Mouse (Mus musculus) adrenal gland, postnatal 10 days (tissue): ENCODE results near the gene Dock3. TPM values are rescaled to one million over a fixed set of nuclear protein-coding genes. Genes with fewer than 3 reads are reported as not detected.

Experiments
- DNase-seq: peaks from one replicate; pipeline ENCODE4 v3.0.0; 2021; ENCODE audit warnings: mixed read lengths
- total RNA-seq, 2 experiments: library from RNA; stranded (reverse); gene quantifications; 2 replicates each; pipeline ENCODE4 v1.2.3; 2021

The Dock3 gene
- total RNA-seq, 2 experiments from 2014 or later = 3.3 to 4.5 TPM

DNA sequence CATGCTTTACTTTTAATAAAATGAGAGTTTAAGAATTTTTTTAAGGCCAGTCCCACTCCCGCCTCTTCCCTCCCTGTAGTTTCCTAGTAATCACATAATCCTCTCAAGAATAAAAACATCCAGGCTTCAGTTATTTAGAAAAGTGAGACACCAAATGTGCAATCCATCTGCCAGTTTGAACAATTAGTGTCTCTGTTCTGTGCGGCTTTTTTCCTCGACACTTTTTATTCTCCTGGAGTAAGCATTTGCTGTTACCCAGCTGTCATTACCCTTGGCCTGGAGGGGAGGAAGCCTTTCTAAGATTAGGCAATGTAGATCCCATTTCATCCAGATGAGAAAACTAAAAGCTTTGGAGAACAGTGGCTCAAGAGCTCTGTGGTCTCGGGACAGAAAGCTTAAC lies 221.9 kb downstream of the Dock3 start:
- DNase-seq = no peak

DNA sequence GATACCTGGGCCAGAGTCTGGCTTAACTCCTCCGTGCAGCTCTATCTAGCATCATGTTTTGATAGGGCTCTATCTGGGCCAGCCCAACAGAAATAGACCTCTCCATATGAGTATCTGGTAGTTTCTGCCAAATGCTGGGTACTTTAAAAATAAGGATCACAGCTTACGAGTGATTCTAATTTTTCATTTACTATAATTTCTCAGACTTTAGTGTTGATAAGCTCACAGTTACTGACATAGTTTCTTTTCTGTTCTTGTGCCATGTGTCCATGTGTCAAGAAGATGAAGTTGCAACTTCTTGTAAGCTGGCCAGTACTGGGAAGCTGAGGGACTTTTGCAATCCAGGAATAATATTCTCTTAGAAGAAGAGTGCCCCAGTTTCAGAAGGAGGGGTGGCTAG lies 228.5 kb downstream of the Dock3 start:
- DNase-seq = peak; percentile 3

DNA sequence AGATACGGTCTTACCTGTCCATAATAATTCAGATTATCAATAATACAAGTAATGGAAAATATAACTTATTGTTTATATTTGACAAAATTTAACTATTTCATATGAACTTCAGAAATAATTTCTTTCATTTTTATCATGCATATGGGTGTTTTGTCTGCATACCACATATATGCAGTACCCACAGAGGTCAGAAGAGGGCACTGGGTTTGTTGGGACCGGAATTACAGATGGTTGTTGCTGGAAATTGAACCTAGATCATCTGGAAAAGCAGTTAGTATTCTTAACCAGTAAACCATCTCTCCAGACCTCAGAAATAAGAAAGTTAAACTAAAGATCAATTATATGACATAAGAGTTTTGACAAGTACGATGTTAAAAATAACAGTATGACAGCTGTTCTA lies 261.0 kb downstream of the Dock3 start:
- peak; percentile 18 for DNase-seq

DNA sequence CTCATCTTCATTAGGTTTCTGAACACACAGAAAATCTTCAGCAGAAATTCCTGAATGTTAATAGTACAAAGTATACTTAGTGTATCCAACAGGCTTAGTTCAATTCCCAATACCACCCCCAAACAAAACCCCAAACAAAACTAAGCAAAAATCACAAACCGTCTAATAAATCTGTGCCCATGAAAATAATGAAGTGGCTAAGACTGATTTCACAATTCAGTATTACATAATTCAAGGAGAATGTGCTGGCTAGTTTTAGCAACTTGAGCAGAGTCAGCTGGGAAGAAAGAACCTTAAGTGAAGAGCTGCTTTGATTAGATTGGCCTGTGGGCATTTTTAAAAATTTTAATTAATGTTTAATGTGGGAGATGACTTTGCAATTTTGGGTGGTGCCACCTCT lies 273.3 kb downstream of the Dock3 start:
- no peak for DNase-seq

DNA sequence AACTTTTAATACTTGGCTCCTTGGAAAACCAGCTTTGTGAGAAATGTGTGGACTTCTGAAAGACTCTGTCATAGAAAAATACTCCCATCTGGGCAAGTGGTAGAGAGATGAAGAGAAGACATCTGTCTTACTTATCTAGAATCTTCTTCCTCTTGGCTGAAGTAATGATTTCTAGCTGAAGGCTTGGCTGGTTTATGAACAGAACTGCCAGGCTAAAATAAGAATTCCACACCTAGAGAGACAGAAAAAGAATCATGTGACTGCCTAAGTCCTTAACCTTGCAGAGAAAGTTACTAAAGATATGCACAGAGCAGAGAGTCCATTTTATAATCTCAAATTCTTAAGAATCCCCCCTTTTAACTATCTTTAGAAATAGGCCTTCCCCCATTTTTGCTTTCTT lies 276.2 kb downstream of the Dock3 start:
- no peak for DNase-seq

DNA sequence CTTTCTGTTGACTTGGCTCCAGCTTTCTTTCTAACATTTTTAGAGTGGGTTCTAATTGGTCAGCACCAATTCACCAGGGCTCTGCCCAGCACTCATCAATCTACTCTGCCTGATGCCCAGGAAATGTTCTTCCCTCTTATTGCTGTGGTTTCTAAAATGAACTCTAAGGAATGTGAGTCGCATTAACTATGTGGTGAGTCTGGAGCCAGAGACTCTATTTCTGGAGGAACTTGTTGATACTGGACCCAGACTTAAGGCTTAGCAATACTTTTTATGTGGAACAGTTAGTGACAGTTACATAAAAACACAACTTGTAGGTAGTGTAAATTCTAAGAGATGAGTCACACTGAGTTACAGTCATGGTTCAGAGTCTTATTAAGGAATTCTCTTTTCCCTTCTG lies 296.7 kb downstream of the Dock3 start:
- no peak for DNase-seq

DNA sequence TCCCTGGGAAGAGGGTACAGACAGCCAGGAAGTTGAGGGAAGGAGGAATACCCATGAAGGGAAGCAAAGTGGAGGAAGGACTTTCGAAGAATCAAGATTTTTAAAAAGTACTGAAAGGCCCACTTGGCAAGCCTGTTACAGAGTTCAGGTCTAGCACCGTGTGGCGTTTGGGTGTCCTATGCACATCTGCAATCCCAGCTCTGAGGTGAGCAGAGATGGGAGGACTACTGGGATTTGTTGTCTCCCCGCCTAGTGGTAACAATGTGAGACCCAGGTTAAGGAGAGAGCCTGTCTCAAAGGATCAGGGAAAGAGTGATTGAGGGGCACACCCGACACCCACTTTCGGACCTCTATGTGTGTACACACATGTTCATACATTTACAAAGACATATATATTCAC lies 316.8 kb downstream of the Dock3 start:
- DNase-seq = no peak

DNA sequence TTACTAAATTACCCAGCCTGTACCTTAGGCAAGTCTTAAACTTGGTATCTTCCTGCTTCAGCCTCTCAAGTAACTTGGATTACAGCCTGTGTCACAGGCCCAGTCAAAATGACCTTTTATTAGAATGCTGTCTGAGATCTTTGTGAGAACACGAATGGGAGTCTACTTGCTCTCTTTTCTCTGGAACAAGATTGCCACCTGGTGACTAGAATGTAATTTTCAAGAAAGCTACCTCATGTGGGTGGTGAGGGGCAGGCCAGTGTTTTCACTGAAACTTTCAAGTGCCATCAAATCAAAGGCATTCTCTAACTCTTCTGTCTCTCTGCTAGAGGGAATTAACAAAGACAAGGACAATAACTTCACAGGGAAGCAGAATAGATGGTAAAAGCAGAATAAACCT lies 317.9 kb downstream of the Dock3 start:
- DNase-seq = no peak

DNA sequence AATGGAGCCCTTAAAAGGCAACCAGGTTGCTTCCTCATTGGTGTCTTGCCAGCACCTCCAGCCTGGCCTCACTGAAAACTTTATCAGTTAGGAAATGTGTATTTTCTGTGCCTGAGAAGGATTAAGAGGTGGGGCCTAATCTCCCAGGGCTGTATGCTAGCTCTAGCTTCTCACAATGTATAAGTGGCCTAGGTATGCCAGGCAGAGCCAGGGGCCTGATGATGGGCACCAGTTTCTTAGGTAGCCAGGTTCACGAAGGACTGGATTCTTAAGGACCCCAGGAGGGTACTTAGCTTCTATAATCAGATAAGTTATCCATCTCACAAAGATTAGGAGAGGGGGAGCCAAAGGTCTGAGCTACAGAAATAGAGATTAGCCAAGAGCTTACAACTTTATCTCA lies 320.1 kb downstream of the Dock3 start:
- DNase-seq = no peak

DNA sequence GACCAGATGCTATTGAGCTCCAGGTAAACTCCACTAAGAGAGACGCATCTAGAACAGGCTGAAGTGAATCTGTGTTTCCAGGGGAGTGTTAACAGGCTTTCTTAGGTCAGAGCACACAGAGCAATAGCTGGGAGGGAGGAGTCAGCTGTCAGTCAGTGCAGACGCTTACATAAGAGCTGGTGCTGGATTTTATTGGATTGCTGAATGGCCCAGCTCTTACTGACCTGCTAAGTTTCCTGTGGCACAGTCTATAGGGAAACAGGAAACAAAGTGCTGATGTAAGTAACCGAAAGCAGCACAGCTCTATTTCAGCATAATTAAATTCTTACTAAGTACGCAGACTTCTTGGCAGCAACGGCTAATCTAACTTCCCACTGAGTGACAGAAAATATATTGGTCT lies 323.0 kb downstream of the Dock3 start:
- DNase-seq = no peak

DNA sequence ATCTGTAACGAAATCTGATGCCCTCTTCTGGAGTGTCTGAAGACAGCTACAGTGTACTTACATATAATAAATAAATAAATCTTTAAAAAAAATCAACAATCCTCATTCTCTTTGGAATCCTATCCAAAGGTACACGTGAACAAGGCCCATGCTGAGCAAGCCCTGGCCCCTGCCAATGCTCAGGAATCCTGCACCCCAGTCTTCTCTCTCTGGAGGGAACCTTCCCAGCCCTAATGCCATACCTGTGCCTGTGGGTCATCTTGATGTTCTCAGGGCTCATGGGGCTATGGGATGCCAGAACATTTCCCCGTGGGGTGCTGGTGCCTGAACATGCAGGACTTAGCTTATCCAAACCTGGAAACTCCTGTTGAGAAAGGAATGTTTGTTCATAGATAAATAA lies 323.5 kb downstream of the Dock3 start:
- no peak for DNase-seq

DNA sequence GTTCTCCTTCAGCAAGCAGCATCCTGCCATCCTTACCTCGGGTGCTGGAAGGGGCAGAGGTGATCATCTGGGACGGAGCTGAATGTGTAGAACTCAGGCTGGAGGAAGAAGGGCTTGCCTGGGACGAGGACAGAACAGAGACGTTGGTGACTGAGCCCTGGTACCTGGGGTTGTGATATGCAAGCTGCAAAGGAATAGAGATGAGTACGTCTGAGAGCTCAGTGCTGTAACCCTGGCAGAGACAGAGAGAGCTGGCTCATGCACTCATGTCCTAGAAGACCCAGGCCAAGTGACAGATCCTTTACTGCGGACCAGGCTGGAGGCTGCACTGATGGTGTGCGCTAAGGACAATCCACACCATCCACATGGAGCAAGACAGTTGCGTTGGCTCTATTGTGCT lies 325.1 kb downstream of the Dock3 start:
- DNase-seq = no peak

DNA sequence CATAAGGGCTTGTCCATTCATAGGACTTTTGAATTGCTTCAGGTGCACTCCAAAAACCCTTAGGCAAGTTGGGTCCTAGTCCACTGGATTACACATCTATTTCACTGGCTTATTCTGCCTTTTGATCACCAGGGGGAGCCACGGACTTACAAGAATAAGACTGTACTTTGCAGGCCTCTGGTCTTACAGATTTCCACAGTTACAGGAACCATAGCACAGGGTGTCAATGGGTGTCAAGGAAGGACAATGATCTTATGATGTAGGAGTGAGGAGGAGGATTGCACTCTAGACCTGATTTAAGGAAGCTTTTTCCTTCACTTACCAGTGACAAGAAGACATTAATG lies 327.9 kb downstream of the Dock3 start:
- peak; percentile 61 for DNase-seq

DNA sequence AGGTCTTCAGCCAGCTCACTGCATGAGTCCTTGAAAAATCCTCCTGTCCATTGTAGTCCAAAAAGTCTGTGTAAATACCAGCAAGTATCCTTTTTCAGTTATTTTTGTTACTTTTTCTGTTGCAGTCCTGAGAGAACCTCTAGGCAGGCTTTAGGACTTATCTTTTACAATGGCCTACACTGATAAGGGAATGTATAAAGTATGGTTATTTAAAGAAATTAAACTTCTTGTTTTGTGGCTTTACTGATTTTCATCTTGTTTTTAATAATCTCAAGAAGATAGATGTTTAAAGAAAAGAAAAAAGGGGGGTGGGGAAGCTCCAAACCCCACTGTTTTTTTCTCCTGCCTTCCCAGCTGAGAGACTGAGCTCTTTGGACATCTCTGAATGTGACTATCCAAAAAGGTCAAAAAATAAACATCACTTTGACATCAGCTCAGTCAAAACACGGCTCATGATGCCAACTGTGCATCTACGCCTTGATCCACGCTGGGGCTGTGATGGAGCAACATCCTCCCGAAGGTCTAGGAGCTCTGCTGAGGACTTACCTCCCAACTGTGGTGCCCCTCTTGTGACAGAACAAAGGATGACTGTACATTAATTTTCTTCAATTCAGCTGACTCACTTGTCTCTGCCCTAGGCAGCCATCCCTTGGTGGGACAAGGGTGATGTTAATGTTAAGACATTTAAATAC lies 328.5 kb downstream of the Dock3 start:
- DNase-seq = no peak

DNA sequence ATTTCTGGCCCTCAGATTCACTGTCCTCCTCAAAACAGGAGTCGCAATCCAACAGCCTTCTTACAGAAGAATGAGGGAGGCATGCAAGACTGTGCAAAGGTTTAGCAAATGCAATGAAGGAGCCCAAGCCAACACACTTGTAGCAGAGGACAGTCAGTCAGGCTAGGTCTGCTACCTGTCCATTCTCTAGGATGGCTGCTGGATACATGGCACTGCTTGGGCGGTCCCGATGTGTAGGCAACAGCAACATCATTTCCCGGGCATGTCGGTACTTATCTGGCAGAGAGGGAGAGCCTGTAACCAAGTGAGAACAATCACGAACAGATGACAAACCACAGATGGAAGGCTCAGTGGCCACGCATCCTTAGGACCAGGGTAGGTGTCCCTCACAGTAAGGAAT lies 330.1 kb downstream of the Dock3 start:
- no peak for DNase-seq

DNA sequence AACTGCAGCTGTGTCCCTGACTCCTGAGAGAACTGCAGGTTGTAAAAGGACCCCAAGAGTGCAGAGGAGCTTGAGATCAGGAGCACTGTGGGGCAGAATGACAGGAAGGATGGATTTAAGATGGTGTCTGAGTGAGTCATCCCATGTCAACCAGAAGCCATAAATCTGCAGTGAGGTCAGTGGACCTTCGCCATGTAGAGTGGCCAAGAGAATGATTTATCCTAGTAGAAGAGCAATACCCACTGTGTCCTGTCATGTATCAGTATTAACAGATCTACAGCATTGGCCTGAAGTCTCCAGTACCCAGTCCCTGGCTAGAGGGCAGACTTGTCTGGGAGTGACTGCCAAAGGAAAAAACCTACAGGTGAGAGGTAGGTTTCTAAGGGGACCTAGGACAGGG lies 332.8 kb downstream of the Dock3 start:
- no peak for DNase-seq

DNA sequence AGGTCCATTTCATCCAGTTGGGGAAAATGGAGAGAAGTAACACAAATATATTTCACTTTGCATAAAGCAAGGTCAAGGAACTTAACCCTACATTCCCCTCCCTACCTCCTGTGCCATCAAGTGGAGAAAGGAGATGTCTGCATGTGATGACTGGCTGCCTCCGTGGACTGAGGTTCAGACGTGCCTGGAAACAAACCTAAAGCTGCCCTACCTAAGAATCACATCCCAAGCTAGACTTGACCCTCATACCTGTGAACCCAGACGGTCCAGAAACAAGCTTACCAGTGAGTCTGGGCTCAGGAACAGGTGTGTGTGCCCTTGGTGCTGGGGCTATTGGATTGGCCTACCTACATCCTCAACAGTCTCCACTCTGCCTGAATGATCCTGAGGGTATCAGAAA lies 338.4 kb downstream of the Dock3 start:
- no peak for DNase-seq

DNA sequence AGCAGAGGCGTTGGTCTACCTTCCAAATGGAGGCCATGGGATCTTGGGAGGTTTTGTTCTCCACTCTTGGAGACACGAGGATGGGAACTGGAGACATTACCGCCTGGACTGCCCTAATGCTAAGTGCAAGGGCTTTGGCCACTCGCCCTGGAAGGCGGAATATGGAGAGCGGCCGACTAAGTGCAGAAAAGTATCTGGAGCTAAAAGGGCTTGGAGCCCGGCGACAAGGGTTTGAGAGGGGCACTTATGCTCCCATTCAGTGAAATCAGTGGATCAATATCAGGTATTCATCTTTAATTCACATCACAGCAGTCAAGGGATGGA lies 339.2 kb downstream of the Dock3 start:
- DNase-seq = no peak

DNA sequence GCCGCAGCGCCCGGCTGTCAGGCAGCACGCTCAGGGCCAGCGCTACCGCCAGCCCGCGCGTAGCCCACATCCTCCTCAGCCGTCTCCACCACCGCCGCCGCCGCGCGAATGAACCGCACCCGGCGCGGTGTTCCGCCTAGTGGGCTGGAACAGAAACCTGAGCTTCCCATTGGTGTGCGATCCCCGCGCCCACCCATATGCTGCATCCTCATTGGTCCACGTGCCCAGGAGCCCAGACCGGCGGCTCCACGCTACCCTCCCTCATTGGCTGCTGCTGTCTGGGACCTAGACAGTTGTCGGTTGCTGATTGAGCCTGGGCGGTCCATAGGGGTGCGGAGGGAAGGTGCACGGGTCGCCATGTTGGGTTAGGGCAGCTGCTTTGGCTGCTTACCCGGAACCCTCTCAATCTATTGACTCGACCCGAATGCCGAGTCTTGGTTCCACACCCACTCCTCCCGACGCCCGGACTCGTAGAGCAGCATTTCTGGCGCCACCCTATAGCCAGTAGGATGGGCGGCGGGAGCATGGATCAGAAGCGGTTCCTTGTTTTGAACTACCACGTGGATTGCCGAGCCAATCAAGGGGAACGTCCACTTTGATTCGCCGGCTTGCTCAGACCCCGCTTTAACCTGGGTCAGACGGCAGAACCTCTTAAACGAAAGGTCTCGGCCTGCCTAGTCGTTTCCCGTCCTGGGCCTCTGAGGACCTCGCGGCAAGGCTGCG lies 339.7 kb downstream of the Dock3 start, which contains the start of gene Manf:
TSS of gene Manf (minus strand) at position 151 of the 723 bp plus-strand sequence.
- DNase-seq = peak; percentile 97

DNA sequence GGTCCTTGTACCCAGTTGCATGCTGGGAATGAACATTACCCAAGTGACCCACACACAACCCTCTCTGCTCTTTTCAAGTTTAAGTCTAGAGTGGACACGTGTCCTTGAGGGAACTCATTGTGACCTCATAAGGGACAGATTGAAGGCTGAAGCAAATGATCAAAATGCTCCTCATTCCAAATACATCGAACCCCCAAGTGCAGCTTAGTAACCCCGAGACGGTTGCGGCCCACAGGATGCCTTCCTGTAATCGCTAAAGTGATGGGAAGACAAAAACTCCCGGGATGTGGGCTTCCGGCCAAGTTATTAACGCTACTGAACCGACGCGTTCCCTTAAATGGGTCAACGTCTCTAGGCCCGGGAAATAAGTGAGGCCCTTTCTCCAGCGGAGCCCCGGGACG lies 340.4 kb downstream of the Dock3 start:
- DNase-seq = no peak

DNA sequence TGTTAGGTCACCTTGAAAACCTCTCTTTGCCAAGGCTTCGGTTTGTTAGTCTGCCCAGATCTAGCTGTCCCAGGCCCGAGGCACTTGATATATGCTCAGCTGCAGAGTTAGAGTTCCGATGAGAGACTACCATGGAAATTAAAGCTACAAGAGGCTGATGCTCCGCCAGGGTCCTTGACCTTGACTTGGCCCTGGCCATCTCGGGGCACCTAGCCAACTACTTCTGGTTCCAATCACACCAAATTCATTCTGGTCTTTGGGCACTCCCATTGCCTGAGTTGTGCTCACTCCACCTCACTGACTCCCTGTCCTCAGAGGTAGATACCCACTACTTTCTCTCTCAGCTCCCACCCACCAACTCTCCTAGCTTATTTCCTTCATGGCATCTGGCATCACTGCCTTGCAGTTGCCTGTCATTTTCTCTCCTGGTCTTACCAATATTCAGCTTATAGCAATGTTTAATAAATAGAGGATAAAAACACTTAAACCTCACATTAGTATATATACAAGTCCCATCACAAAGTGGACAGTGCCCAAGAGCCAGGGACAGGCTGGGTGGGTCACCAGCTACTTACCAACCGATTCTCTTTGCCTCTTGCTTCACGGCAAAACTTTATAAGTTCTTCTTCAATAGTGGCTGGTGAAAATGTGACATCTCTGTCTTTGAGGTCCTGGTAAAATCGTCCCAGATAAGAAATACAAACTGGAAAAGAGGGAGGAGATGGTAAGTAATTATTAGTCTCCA lies 341.0 kb downstream of the Dock3 start:
- peak; percentile 80 for DNase-seq

DNA sequence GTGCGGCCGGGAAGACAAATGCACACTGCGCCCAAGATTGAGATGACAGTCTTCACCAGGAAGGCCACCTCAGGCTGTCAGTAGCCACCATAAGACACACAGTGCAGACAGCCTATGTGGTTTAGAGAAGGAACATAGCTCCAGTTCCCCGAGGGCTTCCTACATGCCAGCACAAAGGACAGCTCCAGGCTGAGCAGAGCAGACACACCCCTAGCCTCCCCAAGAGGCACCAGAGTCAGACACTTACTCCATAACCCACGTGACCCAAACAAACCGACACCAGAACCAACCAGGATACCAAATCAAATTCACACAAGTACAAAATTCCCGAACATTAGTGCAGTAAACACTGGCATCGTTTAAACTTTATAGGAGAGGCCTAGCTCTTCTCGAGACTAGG lies 342.4 kb downstream of the Dock3 start:
- no peak for DNase-seq

DNA sequence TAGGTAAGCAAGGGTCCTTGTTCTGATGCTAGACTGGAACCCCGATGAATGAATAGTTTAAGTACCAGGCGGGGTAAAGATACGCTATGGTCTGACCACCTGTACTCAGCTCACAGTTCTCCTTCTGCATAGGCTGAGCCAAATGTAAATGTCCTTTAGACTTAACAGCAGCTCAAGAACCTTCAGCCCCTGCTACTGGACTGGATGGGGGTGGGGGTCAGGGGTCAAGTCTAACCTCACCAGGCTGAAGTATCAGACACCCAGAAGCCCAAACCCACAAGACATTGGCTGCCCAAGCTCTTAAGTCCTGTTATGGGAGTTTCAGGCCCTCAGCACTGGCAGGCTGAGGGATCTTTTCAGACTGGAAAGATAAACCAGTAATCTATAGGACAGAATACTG lies 343.4 kb downstream of the Dock3 start:
- DNase-seq = no peak
